Mouse (Mus musculus): ENCODE data around the gene Lingo1.

DNA sequence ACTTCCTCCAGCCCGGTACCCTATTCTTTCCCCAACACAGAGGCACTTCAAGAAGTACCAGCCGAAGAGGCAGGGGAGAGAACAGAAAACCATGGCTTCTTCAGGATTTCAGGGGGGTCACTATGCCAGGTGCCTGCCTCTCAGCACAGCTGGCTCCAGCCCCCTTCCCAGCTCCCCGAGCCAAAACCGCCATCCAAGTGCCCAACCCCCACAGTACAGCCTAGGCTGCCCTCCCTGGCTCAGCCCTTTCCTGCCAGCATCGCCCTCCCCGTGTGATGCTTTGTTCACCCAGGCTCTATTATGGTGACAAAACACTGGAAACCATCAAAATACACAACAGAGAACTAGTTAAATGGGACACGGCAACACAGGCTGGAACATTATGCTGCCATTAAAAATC is 22.6 kb downstream of the Lingo1 start:
- TF ChIP-seq CTCF (IDR thresholded peaks at IDR 0.05; ENCODE audit: insufficient read depth, low read length) (no peak), POLR2A (IDR thresholded peaks at IDR 0.05; ENCODE audit: borderline replicate concordance, extremely low read depth, low read depth, low read length) (no peak)

Measured in lung, adult 2 months (tissue).